Mouse (Mus musculus) bone marrow macrophage, adult 2 months (primary cell): ENCODE data around the gene Pbx2.
A peak's percentile ranks its signal among the peaks of the same experiment; 100 is the strongest.

Experiments used
- CTCF ChIP-seq: IDR thresholded peaks from 2 replicates; pipeline ENCODE4 v1.5.1; 2012; ENCODE audit warnings: low read depth, mild to moderate bottlenecking, low read length, moderate library complexity
- POLR2A ChIP-seq: IDR thresholded peaks from 2 replicates; pipeline ENCODE4 v1.6.1; 2012; ENCODE audit warnings: mild to moderate bottlenecking, low read depth, low read length, borderline replicate concordance

- TF ChIP-seq POLR2A (0 out of 2 replicates have a peak, but pooled peaks have one; percentile 4), CTCF (no peak)
Observed at GRCm38 (mm10) chr17:34605609-34606008, 14.5 kb downstream of the Pbx2 start.
